Mouse (Mus musculus) limb, embryonic 14.5 days (tissue): Measurements from ENCODE around the gene 4931429L15Rik. TPM values are rescaled to one million over a fixed set of nuclear protein-coding genes. Genes with fewer than 3 reads are reported as not detected.

ENCODE experiments used
- ATAC-seq: fragments of 200-750 bp; cut with Nextera tagmentation; 2 replicates; pipeline ENCODE4 v1.8.0; 2017; ENCODE audit warnings: low read depth, moderate number of reproducible peaks, moderate TSS enrichment; ENCODE audit not compliant: low FRiP score
- DNase-seq: peaks from one replicate; pipeline ENCODE4 v3.0.0-alpha.2; 2015; ENCODE audit warnings: low spot score
- H3K27ac ChIP-seq: fragments of 300-500 bp; sonication (generic); replicated peaks from 2 replicates; pipeline ENCODE4 v1.5.1; 2014; ENCODE audit warnings: low read depth, mild to moderate bottlenecking, low read length, moderate library complexity, mixed read lengths
- H3K27me3 ChIP-seq: fragments of 300-500 bp; sonication (generic); 2 replicates; pipeline ENCODE4 v1.6.1; 2014; ENCODE audit warnings: low read length, mixed read lengths; ENCODE audit not compliant: control insufficient read depth, insufficient read depth
- H3K36me3 ChIP-seq: fragments of 300-500 bp; sonication (generic); 2 replicates; pipeline ENCODE4 v1.6.1; 2014; ENCODE audit warnings: mild to moderate bottlenecking, low read length, moderate library complexity, mixed read lengths; ENCODE audit not compliant: control insufficient read depth, insufficient read depth
- H3K4me1 ChIP-seq: fragments of 300-500 bp; sonication (generic); 2 replicates; pipeline ENCODE4 v1.6.1; 2014; ENCODE audit warnings: antibody characterized with exemption, low read length, mixed read lengths; ENCODE audit not compliant: control insufficient read depth, insufficient read depth
- H3K4me2 ChIP-seq: fragments of 300-500 bp; sonication (generic); replicated peaks from 2 replicates; pipeline ENCODE4 v1.6.1; 2014; ENCODE audit warnings: low read depth, mild to moderate bottlenecking, low read length, moderate library complexity; ENCODE audit not compliant: severe bottlenecking
- H3K4me3 ChIP-seq: fragments of 300-500 bp; sonication (generic); replicated peaks from 2 replicates; pipeline ENCODE4 v1.5.1; 2014; ENCODE audit warnings: low read length
- H3K9ac ChIP-seq: fragments of 300-500 bp; sonication (generic); 2 replicates; pipeline ENCODE4 v1.6.1; 2014; ENCODE audit warnings: mild to moderate bottlenecking, low read depth, low read length, moderate library complexity; ENCODE audit not compliant: severe bottlenecking
- H3K9me3 ChIP-seq: fragments of 300-500 bp; sonication (generic); 2 replicates; pipeline ENCODE4 v1.6.1; 2016; ENCODE audit warnings: low read length; ENCODE audit not compliant: control insufficient read depth
- POLR2A ChIP-seq: fragments of 200-500 bp; IDR thresholded peaks from 2 replicates; pipeline ENCODE4 v1.8.0; 2012; ENCODE audit warnings: inconsistent platforms, mild to moderate bottlenecking, moderate library complexity, borderline replicate concordance; ENCODE audit not compliant: insufficient read depth, insufficient read length; ENCODE audit errors: extremely low read depth
- WGBS: fragments of 180-500 bp; shearing (Covaris S2); extraction: QIAGEN DNeasy Blood & Tissue Kit; methylation state at CpG from one replicate; pipeline ENCODE4 v1.1.7; 2014; 5-methylcytosine and 5-hydroxymethylcytosine counted together
- polyA plus RNA-seq, 2 experiments: library from polyadenylated mRNA; depleted of rRNA in 1 of 2; stranded (reverse) in 1 of 2; unstranded in 1 of 2; fragments of >200 nt; fragmentation: Nextera tagmentation in 1 of 2; extraction: Ambion mirVana in 1 of 2; gene quantifications; 2 replicates each; pipeline versions ENCODE4 v1.2.1 to v1.2.3; 2012 to 2014

Gene 4931429L15Rik
- polyA plus RNA-seq, 2 experiments, result not detected

DNA sequence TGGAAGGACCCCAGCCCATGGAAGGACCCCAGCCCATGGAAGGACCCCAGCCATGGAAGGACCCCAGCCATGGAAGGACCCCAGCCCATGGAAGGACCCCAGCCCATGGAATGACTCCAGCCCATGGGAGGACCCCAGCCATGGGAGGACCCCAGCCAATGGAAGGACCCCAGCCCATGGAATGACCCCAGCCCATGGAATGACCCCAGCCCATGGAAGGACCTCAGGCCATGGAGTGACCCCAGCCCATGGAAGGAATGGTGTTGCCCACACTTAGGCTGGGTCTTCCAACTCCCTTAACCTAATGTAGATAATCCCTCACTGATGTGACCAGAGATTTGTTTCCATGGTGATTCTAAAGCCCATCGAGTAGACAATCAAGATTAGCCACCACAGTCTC lies 11.5 kb upstream of the 4931429L15Rik start:
- no peak overlapping the region for H3K27ac ChIP-seq
- H3K27me3 ChIP-seq, result 0 out of 2 replicates have a peak, but pooled peaks cover 9% of the 10 kb centered on the region
- H3K36me3 ChIP-seq, result no peaks in the 10 kb centered on the region
- no peaks in the 10 kb centered on the region for H3K9me3 ChIP-seq
- H3K4me1 ChIP-seq, result peaks cover 12% of the 10 kb centered on the region
- 94% methylated on average over 1 of the region's 1 CpGs for WGBS
- DNase-seq (no peak), ATAC-seq (no peak)
- no peak for TF ChIP-seq POLR2A
- no peak overlapping the region for H3K4me2 ChIP-seq
- H3K4me3 ChIP-seq, result no peak overlapping the region
- no peak overlapping the region for H3K9ac ChIP-seq

DNA sequence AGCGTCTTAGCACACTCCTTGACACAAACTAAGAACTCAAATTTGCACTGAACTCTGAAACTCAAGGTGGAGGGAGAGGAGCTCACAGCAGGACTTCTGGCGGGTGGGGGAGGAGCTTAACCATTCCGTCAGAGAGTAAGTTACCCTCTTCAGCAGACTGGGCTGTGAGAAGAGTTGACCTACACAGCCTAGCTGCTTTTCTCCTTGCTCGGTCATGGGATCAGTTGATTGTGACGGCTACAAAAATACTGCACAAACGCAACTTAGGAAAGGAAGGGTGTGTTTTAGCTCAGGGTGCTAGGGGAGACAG lies 10.8 kb upstream of the 4931429L15Rik start:
- no peak overlapping the region for H3K4me3 ChIP-seq
- 52% methylated on average over 6 of the region's 6 CpGs for WGBS
- no peak for TF ChIP-seq POLR2A
- DNase-seq, result no peak
- H3K9ac ChIP-seq, result no peak overlapping the region
- no peaks in the 10 kb centered on the region for H3K36me3 ChIP-seq
- no peak overlapping the region for H3K4me2 ChIP-seq
- ATAC-seq, result no peak
- H3K9me3 ChIP-seq, result no peaks in the 10 kb centered on the region
- H3K4me1 ChIP-seq, result peaks cover 12% of the 10 kb centered on the region
- H3K27me3 ChIP-seq, result 0 out of 2 replicates have a peak, but pooled peaks cover 9% of the 10 kb centered on the region
- H3K27ac ChIP-seq, result no peak overlapping the region

- WGBS, result 22% methylated on average over 24 of the region's 24 CpGs
Measured at GRCm38 (mm10) chr9:46329801-46330585, 10.2 kb upstream of the 4931429L15Rik start.

GRCm38 (mm10) chr9:46329250-46329648 lies 9.5 kb upstream of the 4931429L15Rik start:
- Histone ChIP-seq H3K4me1 (peaks cover 12% of the 10 kb centered on the region), H3K9me3 (no peaks in the 10 kb centered on the region), H3K4me2 (peak overlapping the region; percentile 63), H3K36me3 (no peaks in the 10 kb centered on the region), H3K27me3 (no peaks in the 10 kb centered on the region), H3K9ac (peak overlapping the region; percentile 61), H3K27ac (peak overlapping the region; percentile 35; the same call in 1 of the 2 replicates), H3K4me3 (peak overlapping the region; percentile 36)
- peak; percentile 19 for DNase-seq
- ATAC-seq, result peak; percentile 72
- WGBS, result 5% methylated on average over 19 of the region's 19 CpGs
- no peak for TF ChIP-seq POLR2A

More at GRCm38 (mm10) chr9:46329801-46330585, 10.2 kb upstream of the 4931429L15Rik start:
- Histone ChIP-seq H3K4me2 (peak overlapping the region; percentile 63; the same call in 1 of the 2 replicates), H3K9ac (no peak overlapping the region), H3K4me1 (peaks cover 12% of the 10 kb centered on the region), H3K27ac (no peak overlapping the region), H3K27me3 (0 out of 2 replicates have a peak, but pooled peaks cover 7% of the 10 kb centered on the region), H3K4me3 (no peak overlapping the region), H3K36me3 (no peaks in the 10 kb centered on the region), H3K9me3 (no peaks in the 10 kb centered on the region)
- ATAC-seq (no peak), DNase-seq (no peak)
- no peak for TF ChIP-seq POLR2A

GRCm38 (mm10) chr9:46328572-46329249 lies 8.9 kb upstream of the 4931429L15Rik start:
- peaks cover 12% of the 10 kb centered on the region for H3K4me1 ChIP-seq
- TF ChIP-seq POLR2A, result no peak
- no peaks in the 10 kb centered on the region for H3K36me3 ChIP-seq
- H3K9me3 ChIP-seq, result no peaks in the 10 kb centered on the region
- peak overlapping the region; percentile 63 for H3K4me2 ChIP-seq
- 4% methylated on average over 30 of the region's 30 CpGs for WGBS
- ATAC-seq (peak; percentile 60), DNase-seq (peak; percentile 52)
- H3K27me3 ChIP-seq, result no peaks in the 10 kb centered on the region
- peak overlapping the region; percentile 61 for H3K9ac ChIP-seq
- H3K27ac ChIP-seq, result peak overlapping the region; percentile 35; the same call in 1 of the 2 replicates
- peak overlapping the region; percentile 36 for H3K4me3 ChIP-seq
